Mouse (Mus musculus) gastrocnemius, postnatal 36 days (tissue): ENCODE results near the gene Rtp2. TPM values are rescaled to one million over a fixed set of nuclear protein-coding genes. Genes with fewer than 3 reads are reported as not detected.

Experiments
- DNase-seq, 2 experiments: peaks; one replicate each; pipeline ENCODE4 v3.0.0; 2022
- intact Hi-C: fragments of 180-260 bp; cut with DNase I; formaldehyde crosslinking; loops from one replicate; pipeline ENCODE4 v1.15.1; 2025
- long read RNA-seq, 2 experiments: library from polyadenylated mRNA; stranded (forward); transcript quantifications; one replicate each; pipeline ENCODE4 v2.0.0; 2021
- total RNA-seq, 2 experiments: library from RNA; stranded (reverse); gene quantifications; 2 replicates each; pipeline ENCODE4 v1.2.3; 2021

The Rtp2 gene
- total RNA-seq = not detected
- long read RNA-seq, experiment 1 = 0 reads
- long read RNA-seq, experiment 2 = 0 reads

DNA sequence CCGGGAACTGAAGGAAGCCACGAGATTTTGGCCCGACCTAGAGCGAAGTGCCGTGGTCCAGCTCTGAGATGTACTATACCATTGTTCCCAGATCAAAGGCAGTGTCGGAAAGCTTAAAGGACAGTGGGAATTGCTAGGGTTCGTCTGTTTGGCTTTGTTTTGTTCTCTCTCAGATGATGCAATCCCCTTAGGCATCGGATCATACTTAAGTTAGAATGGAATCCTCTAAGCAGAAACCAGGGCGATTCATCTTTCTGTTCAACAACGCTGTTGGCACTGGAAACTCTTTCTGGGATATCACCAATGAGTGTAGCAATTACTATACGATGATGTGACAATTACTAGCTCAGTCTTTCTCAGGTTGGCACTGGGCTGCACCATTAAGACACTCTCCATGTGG, at the start of gene Rtp2:
Gene Rtp2 (minus strand): TSS at position 101 of the 400 bp plus-strand sequence.
- no peak for DNase-seq
- intact Hi-C loops = no loop called here

DNA sequence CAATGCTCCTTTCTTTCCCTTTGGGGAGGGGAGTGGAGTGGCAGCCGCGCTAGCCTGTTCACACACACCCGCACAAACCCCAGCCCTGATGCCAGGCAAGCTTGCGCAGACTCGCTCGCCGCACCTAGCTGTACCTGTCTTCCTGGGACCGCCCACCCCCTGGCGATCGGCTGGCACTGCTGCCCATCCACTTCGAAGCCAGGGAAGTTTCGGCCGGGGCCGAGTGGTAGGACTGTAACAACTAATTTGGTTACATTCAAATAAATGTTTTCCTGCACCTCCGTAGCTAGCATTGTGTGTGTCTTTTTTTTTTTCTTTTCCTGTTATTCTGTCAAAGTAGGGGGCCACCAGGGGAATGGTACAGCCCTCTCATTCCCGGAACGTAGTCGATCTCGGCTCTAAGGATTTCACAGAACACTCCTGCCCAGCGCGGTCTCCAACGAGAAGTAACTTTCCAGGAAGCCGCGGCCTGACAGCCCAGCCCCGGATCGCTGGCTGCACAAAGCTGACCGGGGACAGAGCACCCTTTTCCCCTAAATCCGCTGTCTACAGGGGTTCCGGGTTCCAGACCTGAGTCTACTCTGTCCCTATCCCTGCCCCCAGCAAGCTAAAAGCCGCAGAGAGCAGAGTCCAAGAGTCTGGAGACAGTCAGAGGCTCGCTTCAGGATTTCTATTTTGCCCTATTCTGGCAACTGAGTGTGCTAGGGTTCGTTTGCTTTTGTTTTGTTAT, 49.0 kb upstream of the Rtp2 start:
- DNase-seq = no peak
- intact Hi-C loops = loop anchor here (5.0 kb wide), 2 partner anchors 586 to 1281 kb away; no protein-coding TSS in a partner anchor

- intact Hi-C loops = loop anchor here (5.0 kb wide), 2 partner anchors 587 to 1282 kb away; no protein-coding TSS in a partner anchor
- no peak for DNase-seq
These were observed 48.1 kb upstream of the Rtp2 start for GRCm38 (mm10) chr16:23980201-23980870.

- DNase-seq = peak in 1 of 2 experiments; percentile 51
- intact Hi-C loops = no loop called here
These were observed 47.3 kb upstream of the Rtp2 start for GRCm38 (mm10) chr16:23979446-23979845.

DNA sequence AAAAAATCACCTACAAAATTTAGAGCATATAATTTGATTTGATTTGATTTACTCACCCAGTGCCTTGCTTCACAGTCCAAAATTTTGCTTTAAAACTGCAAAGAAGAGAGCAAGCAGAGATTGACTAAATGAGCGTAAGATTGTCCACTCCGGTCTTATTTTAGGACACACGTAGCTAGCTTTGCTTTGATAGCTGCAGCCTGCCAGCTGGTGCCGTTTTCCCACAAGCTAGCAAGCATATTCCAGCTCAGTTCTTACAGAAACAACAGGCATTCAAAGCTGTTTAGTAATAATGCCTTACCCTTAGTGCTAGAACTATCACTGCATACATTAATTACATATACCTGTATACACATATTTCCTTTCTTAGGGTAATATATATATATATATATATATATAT, 46.3 kb upstream of the Rtp2 start:
- DNase-seq = no peak
- intact Hi-C loops = no loop called here

GRCm38 (mm10) chr16:23977732-23978131, 45.5 kb upstream of the Rtp2 start:
- DNase-seq = no peak
- intact Hi-C loops = no loop called here

DNA sequence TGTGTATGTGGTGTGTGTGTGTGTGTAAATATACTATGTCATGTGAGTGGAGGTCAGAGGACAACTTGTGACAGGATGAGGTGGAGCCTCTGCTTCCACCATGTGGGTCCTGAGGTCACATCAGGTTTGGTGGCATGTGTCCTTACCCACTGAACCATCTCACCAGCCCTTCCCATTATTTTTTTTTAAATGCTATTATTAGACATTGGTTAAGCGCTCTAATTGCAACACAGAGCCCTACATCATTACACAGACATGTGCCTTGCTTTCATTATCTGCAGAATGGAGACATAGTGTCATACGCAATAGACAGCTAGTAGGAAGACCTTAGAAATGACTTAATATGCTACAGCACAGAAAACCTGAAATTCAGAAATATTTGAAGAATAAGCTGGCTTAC, 44.0 kb upstream of the Rtp2 start:
- no peak for DNase-seq
- intact Hi-C loops = no loop called here

- intact Hi-C loops = no loop called here
- DNase-seq = no peak
These were observed 41.6 kb upstream of the Rtp2 start for GRCm38 (mm10) chr16:23973635-23974367.

DNA sequence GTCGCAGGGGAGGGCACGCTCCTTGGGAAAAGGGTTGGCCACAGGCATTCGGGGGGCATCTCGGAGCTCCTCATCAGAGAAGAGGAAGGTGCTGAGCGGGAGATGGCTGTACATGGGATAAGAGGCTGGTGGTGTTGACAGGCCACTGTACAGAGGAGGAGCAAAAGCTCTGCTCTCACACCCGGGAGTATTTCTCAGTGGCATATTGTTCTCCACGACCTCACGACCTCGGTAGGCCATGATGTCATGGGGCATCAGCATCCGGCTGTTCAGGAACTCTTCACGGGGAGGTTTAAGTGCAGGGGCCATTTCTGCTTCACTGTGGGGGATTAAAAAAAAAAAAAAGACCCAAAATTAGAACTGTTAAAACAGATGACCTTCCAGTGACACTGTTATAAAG, 40.7 kb upstream of the Rtp2 start:
- intact Hi-C loops = no loop called here
- DNase-seq = no peak

- no peak for DNase-seq
- intact Hi-C loops = no loop called here
These were observed 40.0 kb upstream of the Rtp2 start for GRCm38 (mm10) chr16:23972126-23972740.

- no peak for DNase-seq
- intact Hi-C loops = no loop called here
These were observed 37.7 kb upstream of the Rtp2 start for GRCm38 (mm10) chr16:23969919-23970318.

DNA sequence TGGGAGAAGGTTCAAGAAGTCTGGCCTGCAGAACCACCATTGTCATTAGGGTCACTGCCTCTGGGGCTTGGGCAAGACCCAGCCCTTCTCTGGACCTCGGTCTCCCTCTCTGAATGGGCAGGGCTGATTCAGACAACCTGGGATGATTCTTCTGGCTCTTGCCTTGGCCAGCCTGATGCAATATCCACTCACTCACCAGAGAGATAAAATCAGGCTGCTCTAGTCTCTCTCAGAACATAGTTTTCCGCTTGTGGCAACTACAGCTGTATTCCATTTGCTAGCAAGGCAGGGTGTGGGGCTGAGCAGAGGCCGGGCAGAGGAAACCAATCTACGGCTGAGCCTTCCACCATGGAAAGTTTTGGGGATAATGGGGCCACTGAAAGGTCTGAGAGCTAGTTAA, 36.7 kb upstream of the Rtp2 start:
- intact Hi-C loops = no loop called here
- no peak for DNase-seq

GRCm38 (mm10) chr16:23967301-23967700, 35.1 kb upstream of the Rtp2 start:
- intact Hi-C loops = no loop called here

GRCm38 (mm10) chr16:23966066-23966465, 33.9 kb upstream of the Rtp2 start:
- intact Hi-C loops = no loop called here
- DNase-seq = no peak

More at GRCm38 (mm10) chr16:23967301-23967700, 35.1 kb upstream of the Rtp2 start:
- DNase-seq = no peak

- intact Hi-C loops = loop anchor here (5.0 kb wide), 2 partner anchors 1302 to 1387 kb away; no protein-coding TSS in a partner anchor
- DNase-seq = no peak
These were observed 32.6 kb upstream of the Rtp2 start for GRCm38 (mm10) chr16:23964706-23965367.

DNA sequence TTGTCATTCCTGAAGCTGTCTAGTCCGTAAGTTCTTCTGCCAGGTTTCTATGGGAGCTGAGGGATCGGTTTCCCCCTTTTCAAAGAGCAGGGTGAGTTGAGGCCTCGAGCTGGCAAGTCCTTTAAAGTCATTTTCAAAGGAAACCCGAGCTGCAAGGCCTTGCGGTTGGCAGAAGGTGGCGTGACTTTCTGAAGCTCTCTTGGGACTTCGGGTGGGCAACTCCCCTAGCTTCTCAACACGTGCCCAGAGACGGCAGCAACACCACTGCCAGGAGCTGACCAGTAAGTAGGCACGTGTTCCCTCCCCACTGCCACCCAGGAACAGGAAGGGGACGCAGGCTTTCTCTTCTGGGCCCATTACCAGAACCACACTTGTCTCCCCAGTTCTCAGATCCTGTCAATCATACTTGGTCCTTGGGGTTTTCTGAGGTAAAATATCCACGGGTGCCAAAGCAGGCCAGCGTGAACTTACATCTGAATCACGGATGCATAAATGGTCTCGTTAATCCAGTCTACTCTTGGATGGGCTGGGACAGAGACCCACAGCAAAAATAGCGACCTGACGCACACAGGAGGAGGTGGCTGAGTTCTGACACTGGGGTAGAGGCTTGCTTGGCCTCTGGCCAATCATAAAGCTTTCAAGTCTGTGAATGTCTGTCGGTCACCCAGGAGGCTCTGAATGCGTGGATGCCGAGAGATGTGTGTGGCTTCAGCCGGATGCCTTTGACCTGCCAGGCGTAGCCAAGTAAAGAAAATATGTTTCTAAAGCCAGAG, 31.9 kb upstream of the Rtp2 start:
- intact Hi-C loops = loop anchor here (5.0 kb wide), 2 partner anchors 1303 to 1388 kb away; no protein-coding TSS in a partner anchor
- no peak for DNase-seq

- intact Hi-C loops = loop anchor here (5.0 kb wide), 2 partner anchors 1305 to 1390 kb away; no protein-coding TSS in a partner anchor
- no peak for DNase-seq
These were observed 30.2 kb upstream of the Rtp2 start for GRCm38 (mm10) chr16:23962401-23962800.

DNA sequence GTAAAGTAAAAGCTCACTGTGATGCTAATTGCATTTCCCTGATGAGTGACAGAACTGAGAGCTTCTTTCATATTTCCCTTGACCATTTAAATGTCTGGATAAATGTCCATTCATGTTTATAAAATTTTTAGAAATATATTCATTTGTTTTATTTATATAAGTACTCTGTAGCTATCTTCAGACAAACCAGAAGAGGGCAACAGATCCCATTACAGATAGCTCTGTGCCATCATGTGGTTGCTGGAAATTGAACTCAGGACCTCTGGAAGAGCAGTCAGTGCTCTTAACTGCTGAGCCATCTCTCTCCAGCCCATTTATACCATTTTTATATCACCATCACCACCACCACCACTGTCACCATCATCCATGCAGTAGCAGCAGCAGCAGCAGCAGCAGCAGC, 26.7 kb upstream of the Rtp2 start:
- DNase-seq = no peak
- intact Hi-C loops = no loop called here

DNA sequence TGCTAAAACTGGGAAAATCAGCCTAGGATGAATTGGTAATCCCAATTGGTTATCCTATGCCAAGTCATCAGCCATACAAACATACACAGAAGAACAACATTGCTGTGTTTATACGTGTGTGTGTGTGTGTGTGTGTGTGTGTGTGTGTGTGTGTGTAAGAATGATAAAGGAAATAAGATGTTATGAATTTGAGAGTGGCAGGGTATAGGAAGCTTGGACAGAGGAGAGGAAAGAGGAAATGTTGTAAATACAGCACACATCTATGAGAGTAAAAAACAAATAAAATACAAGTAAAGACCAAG, 21.7 kb upstream of the Rtp2 start:
- DNase-seq = no peak
- intact Hi-C loops = loop anchor here (2.0 to 5.0 kb wide), 4 partner anchors 52 to 867 kb away; no protein-coding TSS in a partner anchor
